ENCODE assay signal across 10 mouse cellular contexts in genomic region chr4:108618586-108618985, GRCm38 (mm10). TPM values are rescaled to one million over a fixed set of nuclear protein-coding genes. Genes with fewer than 3 reads are reported as not detected.
DNase-seq lines count a peak whose midpoint lies in the region; ATAC-seq and TF ChIP-seq lines count a peak whose summit lies in the region.
"Had no signal": no experiment of that assay in that cellular context is flagged by ENCODE, and none has a peak within 500 bp of the region (broad histone marks: within the 10 kb centered on the region; RNA-seq: fewer than 3 reads in every experiment).

No protein-coding gene starts in this region.

- no peaks in the 10 kb centered on the region for H3K9me3 ChIP-seq in forebrain, postnatal 0 days (ENCODE audit: low read length)

- no peak for TF ChIP-seq CTCF in forebrain, postnatal 0 days (IDR thresholded peaks at IDR 0.05; ENCODE audit: low read depth)

- WGBS in forebrain, postnatal 0 days, result 69% methylated on average over 4 of the region's 4 CpGs
- WGBS in macrophage (ENCODE audit: missing documents), result 86% methylated on average over 4 of the region's 4 CpGs

- no peak overlapping the region; the same call in 1 of the 2 replicates for H3K4me3 ChIP-seq in forebrain, postnatal 0 days (ENCODE audit: low read depth, low read length)
- H3K4me3 ChIP-seq in macrophage (ENCODE audit: inconsistent target), result peak overlapping the region; percentile 96

- ATAC-seq in forebrain, postnatal 0 days, result no peak
- no peak for ATAC-seq in frontal cortex, adult (ENCODE audit: low TSS enrichment)
- ATAC-seq: Patski had no signal

- peak; percentile 14 for DNase-seq in kidney, adult 9 months
- no peak for DNase-seq in kidney, postnatal 25 days
- DNase-seq in ES-CJ7 (ENCODE audit: low read depth, low spot score), result peak; percentile 18
- DNase-seq in forebrain, postnatal 0 days, result no peak
- no peak for DNase-seq in frontal cortex, postnatal 36 days (ENCODE audit: low spot score in 2 of 2)
- DNase-seq in layer of hippocampus, postnatal 25 days (ENCODE audit: extremely low spot score in 1 of 2, low spot score in 1 of 2), result no peak
- DNase-seq: cerebellum, postnatal 36 days had no signal

- peak overlapping the region; percentile 94 for H3K27ac ChIP-seq in forebrain, postnatal 0 days (ENCODE audit: low read depth, low read length)
- H3K27ac ChIP-seq in macrophage, result no peak overlapping the region

- no peaks in the 10 kb centered on the region for H3K36me3 ChIP-seq in forebrain, postnatal 0 days (ENCODE audit: insufficient read depth)
- no peaks in the 10 kb centered on the region for H3K36me3 ChIP-seq in macrophage (ENCODE audit: inconsistent target)

- peak overlapping the region; percentile 83 for H3K9ac ChIP-seq in forebrain, postnatal 0 days

- H3K4me2 ChIP-seq in forebrain, postnatal 0 days (ENCODE audit: low read depth), result peak overlapping the region; percentile 90

- peaks cover 86% of the 10 kb centered on the region for H3K79me2 ChIP-seq in macrophage (ENCODE audit: inconsistent target)

- H3K27me3 ChIP-seq in forebrain, postnatal 0 days (ENCODE audit: insufficient read depth, low read length), result no peaks in the 10 kb centered on the region
- H3K27me3 ChIP-seq: Patski had no signal

- H3K4me1 ChIP-seq in forebrain, postnatal 0 days (ENCODE audit: insufficient read depth), result peaks cover 6% of the 10 kb centered on the region; the same call in 1 of the 2 replicates

RNA-seq across cellular contexts. Expression of gene Cc2d1b, which starts 1.2 kb away (rescaled TPM):
- 45.1 and 59.7 TPM in 2 replicates for total RNA-seq in forebrain, postnatal 0 days (2014; rRNA removed)
- polyA plus RNA-seq in forebrain, postnatal 0 days (2015; fragmentation: Nextera tagmentation; extraction: Ambion mirVana), result 12.0 and 14.5 TPM in 2 replicates
- 100 to 1,000 TPM in 20 of 26 experiments, 10 to 100 TPM in 6; 69.7 to 243 (median 159) TPM for total RNA-seq in macrophage (2018; cell fraction: chromatin; rRNA removed)
- 10 to 100 TPM; 24.5 to 50.3 (median 36.2) TPM for total RNA-seq in macrophage (2018; cell fraction: cytosol; rRNA removed)
- 100 to 1,000 TPM in 6 of 26 experiments, 10 to 100 TPM in 20; 46.3 to 152 (median 76.5) TPM for total RNA-seq in macrophage (2018; cell fraction: nucleus; rRNA removed)
- 38.2 to 64.5 TPM (median 46.3 TPM) in 3 replicates for polyA plus RNA-seq in macrophage (2018)
- total RNA-seq in layer of hippocampus, postnatal 25 days (2021), result 10 to 100 TPM; 24.2 to 35.8 TPM

RNA-seq across cellular contexts. Expression of gene Orc1, which starts 39.4 kb away (rescaled TPM):
- total RNA-seq in forebrain, postnatal 0 days (2014; rRNA removed), result 0.46 and 1.5 TPM in 2 replicates
- 0.58 and 0.85 TPM in 2 replicates for polyA plus RNA-seq in forebrain, postnatal 0 days (2015; fragmentation: Nextera tagmentation; extraction: Ambion mirVana)
- 1 to 10 TPM in 17 of 26 experiments, under 1 TPM in 7, not detected in 2; 0.39 to 4.8 (median 2.1) TPM for total RNA-seq in macrophage (2018; cell fraction: chromatin; rRNA removed)
- 1 to 10 TPM in 2 of 26 experiments, under 1 TPM in 24; 0.23 to 1.2 (median 0.65) TPM for total RNA-seq in macrophage (2018; cell fraction: cytosol; rRNA removed)
- 10 to 100 TPM in 1 of 26 experiments, 1 to 10 TPM in 12, under 1 TPM in 13; 0.32 to 16.0 (median 0.98) TPM for total RNA-seq in macrophage (2018; cell fraction: nucleus; rRNA removed)
- 0.28 to 5.4 TPM (median 0.93 TPM) in 3 replicates for polyA plus RNA-seq in macrophage (2018)
- total RNA-seq in layer of hippocampus, postnatal 25 days (2021), result under 1 TPM in 1 of 2 experiments, not detected in 1; 0.10 TPM

RNA-seq across cellular contexts. Expression of gene Prpf38a, which starts 39.5 kb away (rescaled TPM):
- total RNA-seq in forebrain, postnatal 0 days (2014; rRNA removed), result 63.1 and 66.0 TPM in 2 replicates
- 68.7 and 69.2 TPM in 2 replicates for polyA plus RNA-seq in forebrain, postnatal 0 days (2015; fragmentation: Nextera tagmentation; extraction: Ambion mirVana)
- 100 to 1,000 TPM in 2 of 26 experiments, 10 to 100 TPM in 24; 32.6 to 113 (median 66.7) TPM for total RNA-seq in macrophage (2018; cell fraction: chromatin; rRNA removed)
- 100 to 1,000 TPM in 5 of 26 experiments, 10 to 100 TPM in 21; 32.0 to 125 (median 73.3) TPM for total RNA-seq in macrophage (2018; cell fraction: cytosol; rRNA removed)
- 100 to 1,000 TPM in 1 of 26 experiments, 10 to 100 TPM in 25; 21.5 to 122 (median 61.3) TPM for total RNA-seq in macrophage (2018; cell fraction: nucleus; rRNA removed)
- 38.8 to 42.1 TPM (median 40.2 TPM) in 3 replicates for polyA plus RNA-seq in macrophage (2018)
- total RNA-seq in layer of hippocampus, postnatal 25 days (2021), result 10 to 100 TPM; 29.4 to 30.3 TPM

Comparison
In these comparisons a context has a peak if more than half of its experiments do, and no peak if none do; other contexts are left out.
1. DNase-seq: peak in kidney, adult 9 months (single experiment) and ES-CJ7 (single experiment); none in kidney, postnatal 25 days (0 of 2), forebrain, postnatal 0 days (single experiment), frontal cortex, postnatal 36 days (0 of 2) and layer of hippocampus, postnatal 25 days (0 of 2).